Mouse (Mus musculus): ENCODE data around the gene Dyrk3. TPM values are rescaled to one million over a fixed set of nuclear protein-coding genes. Genes with fewer than 3 reads are reported as not detected.

Gene Dyrk3
- polyA plus RNA-seq, 1 experiment, result 0.52 TPM

DNA sequence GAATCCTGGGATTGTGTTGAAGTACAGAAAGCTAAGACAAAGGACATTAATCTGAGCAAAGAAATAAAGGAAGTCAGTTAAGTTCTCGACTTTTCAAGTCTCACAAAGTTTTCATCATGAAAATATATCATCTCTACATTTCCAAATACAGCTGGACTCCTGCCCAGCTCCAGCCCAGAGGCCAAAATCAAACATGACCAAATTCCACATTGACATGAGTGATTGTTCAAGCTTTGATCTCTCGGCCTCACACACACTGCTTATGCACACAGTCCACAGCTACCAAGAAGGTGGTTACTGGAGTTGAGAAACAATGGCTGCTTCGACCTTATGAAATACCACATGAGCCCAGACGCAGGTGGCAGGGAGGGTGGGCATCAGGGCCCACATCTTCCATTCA is 54.5 kb downstream of the Dyrk3 start:
- no peak for DNase-seq (ENCODE audit: low spot score)

DNA sequence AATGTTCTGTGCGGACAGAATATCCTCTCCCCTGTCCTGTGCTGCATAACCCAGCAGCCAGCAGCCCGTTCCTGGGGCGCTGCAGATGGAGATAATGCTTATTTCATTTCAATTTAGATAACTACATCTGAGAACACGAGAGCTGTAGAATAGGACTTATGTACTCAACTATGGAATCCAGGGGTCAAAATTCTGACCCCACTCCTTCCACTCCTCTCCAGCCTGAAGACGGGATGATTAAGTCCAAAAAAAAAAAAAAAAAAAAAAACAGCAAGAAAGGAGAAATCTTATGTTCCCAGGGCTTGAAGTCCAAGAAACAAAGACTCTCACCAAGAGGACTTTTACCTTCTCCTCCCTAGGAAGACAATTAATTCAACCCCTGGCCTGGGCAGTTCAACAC is 55.0 kb downstream of the Dyrk3 start:
- no peak for DNase-seq (ENCODE audit: low spot score)

DNA sequence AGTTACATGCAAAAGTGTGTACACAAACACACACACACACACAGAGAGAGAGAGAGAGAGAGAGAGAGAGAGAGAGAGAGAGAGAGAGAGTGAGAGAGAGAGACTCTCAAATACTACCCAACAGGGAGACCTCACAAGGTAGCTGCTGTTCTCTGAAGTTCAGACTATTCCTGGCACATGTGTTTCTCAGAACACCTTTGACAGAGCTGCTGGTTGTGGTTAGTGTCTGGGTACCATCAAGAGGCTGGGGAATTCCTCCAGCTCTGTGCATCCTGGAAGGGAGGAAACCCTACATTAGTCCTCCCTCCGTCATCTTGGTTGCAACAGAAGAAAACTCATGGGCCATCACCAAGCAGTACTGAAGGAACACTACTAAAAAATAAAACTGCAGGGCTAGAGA is 57.5 kb downstream of the Dyrk3 start:
- no peak for DNase-seq (ENCODE audit: low spot score)

DNA sequence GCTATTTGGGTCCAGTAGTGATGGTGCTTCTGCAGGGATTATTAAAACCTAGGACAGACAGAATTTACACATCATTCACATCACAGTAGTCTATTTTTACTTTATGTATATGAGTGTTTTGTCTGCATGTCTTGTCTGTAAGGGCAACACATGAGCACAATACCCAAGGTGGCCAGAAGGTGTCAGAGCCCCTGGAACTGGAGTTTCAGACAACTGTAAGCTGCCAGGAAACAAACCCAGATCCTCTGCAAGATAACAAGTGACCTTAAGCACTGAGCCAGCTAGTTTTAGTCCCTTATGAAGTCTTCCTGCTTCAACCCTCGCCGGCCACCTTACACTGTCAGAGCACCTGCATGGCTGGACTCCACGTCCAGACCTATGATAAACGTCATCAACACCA is 58.4 kb downstream of the Dyrk3 start:
- no peak for DNase-seq (ENCODE audit: low spot score)

DNA sequence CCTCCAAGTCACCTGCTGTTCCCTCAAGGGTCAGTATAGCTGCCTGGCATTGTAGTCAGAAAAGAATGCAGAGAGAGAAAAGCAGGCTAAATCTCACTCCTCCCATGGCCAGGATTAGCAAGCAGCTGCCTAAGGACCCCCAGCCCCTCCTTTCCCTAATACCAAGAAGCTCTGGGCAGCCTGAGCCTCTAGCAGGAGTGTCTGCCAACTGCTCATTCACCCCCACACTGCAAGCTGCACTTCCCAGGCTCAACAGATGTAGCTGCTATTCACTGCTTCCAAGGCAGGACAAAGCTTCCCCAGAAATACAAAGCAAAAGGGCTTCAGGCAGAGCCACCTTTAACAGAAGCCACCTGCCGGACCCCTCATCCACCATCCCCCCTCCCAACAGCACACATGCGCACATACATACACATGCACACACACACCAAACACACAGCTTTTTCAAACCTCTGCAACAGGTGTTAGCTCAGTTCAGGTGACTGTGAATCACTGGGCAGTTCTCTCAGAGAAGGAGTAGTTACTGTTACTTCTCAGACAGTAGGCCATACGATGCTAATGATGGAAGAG is 59.3 kb downstream of the Dyrk3 start:
- no peak for DNase-seq (ENCODE audit: low spot score)

Other genes with a start within 250 kb of the Dyrk3 start
- gene Il20, start 226.9 kb downstream of the Dyrk3 start, polyA plus RNA-seq (2012; rRNA removed), result not detected in 2 replicates
- gene Il19, start 198.2 kb downstream of the Dyrk3 start, polyA plus RNA-seq (2012; rRNA removed), result 0.10 TPM in 1 of 2 replicates, not detected in the other
- 0.23 and 0.27 TPM in 2 replicates for gene Il10, start 118.5 kb downstream of the Dyrk3 start, polyA plus RNA-seq (2012; rRNA removed)
- gene Mapkapk2, start 40.5 kb downstream of the Dyrk3 start, polyA plus RNA-seq (2012; rRNA removed), result 77.4 and 86.8 TPM in 2 replicates
- 39.3 and 45.1 TPM in 2 replicates for gene Eif2d, start 14.8 kb upstream of the Dyrk3 start, polyA plus RNA-seq (2012; rRNA removed)
- 12.2 and 12.6 TPM in 2 replicates for gene Rassf5, start 106.9 kb upstream of the Dyrk3 start, polyA plus RNA-seq (2012; rRNA removed)
- 21.2 TPM in 2 replicates for gene Ikbke, start 141.3 kb upstream of the Dyrk3 start, polyA plus RNA-seq (2012; rRNA removed)

Measured in urinary bladder, adult 2 months (tissue).